9 mouse cellular contexts compared by ENCODE assay signal in the genomic region with DNA sequence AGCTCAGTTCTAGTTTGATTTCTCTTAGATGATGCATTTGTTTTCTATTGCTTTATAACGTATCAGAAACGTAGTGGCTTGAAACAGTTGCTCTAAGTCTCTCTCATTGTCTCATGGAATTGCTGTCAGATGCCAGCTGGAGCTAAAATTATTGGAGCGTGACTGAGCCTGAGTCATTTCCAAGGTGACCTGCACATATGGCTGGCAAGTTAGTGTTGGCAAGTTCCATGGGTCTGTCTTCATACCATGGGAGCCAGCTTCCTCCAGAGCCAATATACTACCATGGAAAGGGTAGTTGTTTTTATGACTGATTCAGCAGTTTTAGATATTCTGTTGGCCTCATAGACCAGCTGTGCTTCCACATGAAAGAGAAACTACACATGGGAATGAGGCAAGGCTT. TPM values are rescaled to one million over a fixed set of nuclear protein-coding genes. Genes with fewer than 3 reads are reported as not detected.
DNase-seq lines count a peak whose midpoint lies in the region; ATAC-seq and TF ChIP-seq lines count a peak whose summit lies in the region.
"Had no signal": no experiment of that assay in that cellular context is flagged by ENCODE, and none has a peak within 500 bp of the region (broad histone marks: within the 10 kb centered on the region; RNA-seq: fewer than 3 reads in every experiment).

No protein-coding gene starts in this region.

- H3K9me3 ChIP-seq in heart, embryonic 11.5 days (replicated peaks; ENCODE audit: control insufficient read depth, low read length) = no peaks in the 10 kb centered on the region
- H3K9me3 ChIP-seq: liver, embryonic 15.5 days had no signal

- H3K4me2 ChIP-seq in heart, embryonic 11.5 days = no peak overlapping the region
- H3K4me2 ChIP-seq: liver, embryonic 15.5 days had no signal

- no peaks in the 10 kb centered on the region for H3K36me3 ChIP-seq in heart, embryonic 11.5 days (ENCODE audit: control insufficient read depth, insufficient read depth, low read length)
- H3K36me3 ChIP-seq: liver, embryonic 15.5 days had no signal

- no peak overlapping the region for H3K27ac ChIP-seq in heart, embryonic 11.5 days (ENCODE audit: low read depth, low read length)
- H3K27ac ChIP-seq in cerebellum, adult 2 months (ENCODE audit: insufficient read depth, low read length) = no peak overlapping the region
- H3K27ac ChIP-seq: liver, embryonic 15.5 days had no signal

- peak; percentile 62 to 65 for DNase-seq in heart, adult 18-20 months
- DNase-seq in retina, postnatal 1 day = peak; percentile 20
- no peak for DNase-seq in retina, embryonic 14.5 days (ENCODE audit: low spot score)
- peak; percentile 74 to 89 for DNase-seq in cerebellum, adult 2 months
- no peak for DNase-seq in urinary bladder, postnatal 4 days (ENCODE audit: low spot score in 2 of 2)
- DNase-seq in thymus, postnatal 10 days (ENCODE audit: low spot score in 2 of 2) = no peak
- DNase-seq: kidney, adult 8-10 months had no signal

- 84% methylated on average over 3 of the region's 3 CpGs for WGBS in heart, embryonic 11.5 days (ENCODE audit: insufficient replicate concordance)
- WGBS in cerebellum, adult 2 months = 12% methylated on average over 3 of the region's 3 CpGs

- H3K9ac ChIP-seq in heart, embryonic 11.5 days (ENCODE audit: low read depth, low read length) = no peak overlapping the region
- H3K9ac ChIP-seq: liver, embryonic 15.5 days had no signal

- no peaks in the 10 kb centered on the region for H3K27me3 ChIP-seq in heart, embryonic 11.5 days (ENCODE audit: control insufficient read depth, insufficient read depth, low read length)
- no peaks in the 10 kb centered on the region for H3K27me3 ChIP-seq in cerebellum, adult 2 months (ENCODE audit: control insufficient read depth, insufficient read depth, low read length)
- H3K27me3 ChIP-seq: liver, embryonic 15.5 days had no signal

- TF ChIP-seq CTCF in cerebellum, adult 2 months (IDR thresholded peaks at IDR 0.05; ENCODE audit: borderline replicate concordance, insufficient read depth, low read depth, low read length) = no peak

- no peaks in the 10 kb centered on the region for H3K4me1 ChIP-seq in heart, embryonic 11.5 days (ENCODE audit: control insufficient read depth, insufficient read depth, low read length)
- no peaks in the 10 kb centered on the region for H3K4me1 ChIP-seq in cerebellum, adult 2 months (ENCODE audit: control insufficient read depth, insufficient read depth, low read length)
- H3K4me1 ChIP-seq: liver, embryonic 15.5 days had no signal

- no peak overlapping the region for H3K4me3 ChIP-seq in heart, embryonic 11.5 days (ENCODE audit: low read depth, low read length)
- no peak overlapping the region for H3K4me3 ChIP-seq in cerebellum, adult 2 months (replicated peaks; ENCODE audit: insufficient read depth, low read depth, low read length)
- H3K4me3 ChIP-seq: liver, embryonic 15.5 days had no signal

- no peak for ATAC-seq in heart, embryonic 11.5 days (replicated peaks; ENCODE audit: insufficient number of reproducible peaks, low FRiP score, low TSS enrichment)

- no peak for TF ChIP-seq POLR2A in cerebellum, adult 2 months (IDR thresholded peaks at IDR 0.05; ENCODE audit: borderline replicate concordance, insufficient read depth, low read length)

RNA-seq across cellular contexts. Expression of a gene that starts 9.3 kb away (rescaled TPM):
- 10 to 100 TPM; 33.7 to 34.9 TPM for total RNA-seq in heart, adult 18-20 months (2021)
- 7.7 and 8.2 TPM in 2 replicates for polyA plus RNA-seq in heart, embryonic 11.5 days (2014; fragmentation: Nextera tagmentation; extraction: Ambion mirVana)
- 8.5 and 11.4 TPM in 2 replicates for polyA plus RNA-seq in cerebellum, adult 2 months (2012; rRNA removed)

Comparison
In these comparisons a context has a peak if more than half of its experiments do, and no peak if none do; other contexts are left out.
1. DNase-seq: peak in heart, adult 18-20 months (2 of 2), retina, postnatal 1 day (single experiment) and cerebellum, adult 2 months (2 of 2); none in retina, embryonic 14.5 days (single experiment), urinary bladder, postnatal 4 days (0 of 2) and thymus, postnatal 10 days (0 of 2).